Mouse (Mus musculus) frontal cortex, postnatal 36 days (tissue): ENCODE data around the gene Map2k4.

Experiments used
- DNase-seq, 2 experiments: peaks; one replicate each; pipeline ENCODE4 v3.0.0; 2022; ENCODE audit warnings: low spot score in 2 of 2

Map2k4 gene

GRCm38 (mm10) chr11:65773946-65774656, 14.0 kb downstream of the Map2k4 start:
- no peak for DNase-seq

DNA sequence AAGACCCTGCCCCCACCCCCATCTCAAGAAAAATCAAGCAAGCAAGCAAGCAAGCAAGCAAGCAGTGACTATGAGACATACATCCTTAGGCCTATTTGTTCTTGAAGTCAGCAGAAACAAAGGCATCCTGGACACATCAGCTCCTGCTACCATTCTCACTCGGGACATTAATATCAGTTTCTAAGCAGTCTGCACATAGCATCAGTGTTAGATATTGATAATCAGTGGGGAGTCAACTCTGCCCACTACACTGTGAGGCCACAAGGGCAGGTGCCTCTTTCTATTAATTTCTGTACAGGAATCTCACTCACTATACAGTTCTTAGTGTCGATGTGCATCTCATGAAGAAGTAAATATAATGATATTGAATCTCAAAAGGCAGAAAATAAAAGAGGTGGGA, 14.6 kb downstream of the Map2k4 start:
- no peak for DNase-seq

DNA sequence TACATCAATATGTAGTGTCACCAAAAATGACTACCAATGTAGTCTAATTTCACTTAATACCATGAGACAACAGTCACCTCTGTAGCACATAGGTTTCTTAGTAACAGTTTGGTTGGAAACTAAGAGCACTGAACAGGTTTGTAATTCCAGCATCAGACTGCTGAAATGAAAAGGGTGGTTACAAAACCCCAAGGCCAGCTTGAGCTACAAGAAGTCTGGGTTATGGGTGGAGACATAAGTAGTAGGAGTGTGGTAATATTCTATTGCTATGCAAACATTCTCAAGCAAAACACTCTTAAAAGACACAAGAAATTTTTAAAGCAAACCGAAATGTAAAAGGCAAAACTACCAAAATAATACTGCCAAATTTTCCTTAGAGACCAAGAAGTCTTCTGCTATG, 16.6 kb downstream of the Map2k4 start:
- no peak for DNase-seq

DNA sequence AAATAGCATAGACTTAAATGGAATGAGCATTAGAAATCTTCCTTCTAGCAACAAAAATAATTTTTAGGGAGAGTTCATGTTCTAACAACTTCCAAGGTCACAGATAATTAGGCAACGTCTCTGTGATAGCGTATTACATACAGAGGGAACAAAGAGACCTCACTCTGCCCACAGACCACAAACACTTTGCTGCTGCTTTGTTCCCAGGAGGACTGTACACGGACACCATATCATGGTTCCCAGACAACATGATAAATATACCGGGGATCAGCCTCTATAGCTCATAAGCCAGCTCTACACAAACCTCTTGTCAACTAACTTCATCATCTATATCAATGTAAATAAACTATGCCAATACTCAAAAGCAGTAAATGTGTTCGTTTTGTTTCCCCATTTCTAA, 18.1 kb downstream of the Map2k4 start:
- DNase-seq, result no peak

DNA sequence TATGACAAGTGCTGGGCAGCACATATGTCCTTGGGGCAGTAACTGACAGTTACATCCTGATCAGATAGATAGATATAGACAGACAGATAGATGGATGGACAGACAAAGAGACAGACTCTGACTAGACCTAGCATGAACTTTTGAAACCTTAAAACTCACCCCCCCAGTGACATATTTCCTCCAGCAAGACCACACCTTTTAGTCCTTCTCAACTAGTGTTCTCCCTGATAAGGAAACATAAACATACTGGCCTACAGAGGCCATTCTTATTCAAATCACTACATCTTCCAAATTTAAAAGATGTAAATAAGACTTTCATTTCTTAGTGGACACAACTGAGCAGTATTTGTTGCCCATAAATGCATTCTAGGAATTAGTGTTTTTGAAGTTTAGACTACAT, 19.7 kb downstream of the Map2k4 start:
- no peak for DNase-seq

GRCm38 (mm10) chr11:65760912-65761311, 27.2 kb downstream of the Map2k4 start:
- no peak for DNase-seq

- DNase-seq, result no peak
Observed at GRCm38 (mm10) chr11:65759350-65759749, 28.7 kb downstream of the Map2k4 start.

DNA sequence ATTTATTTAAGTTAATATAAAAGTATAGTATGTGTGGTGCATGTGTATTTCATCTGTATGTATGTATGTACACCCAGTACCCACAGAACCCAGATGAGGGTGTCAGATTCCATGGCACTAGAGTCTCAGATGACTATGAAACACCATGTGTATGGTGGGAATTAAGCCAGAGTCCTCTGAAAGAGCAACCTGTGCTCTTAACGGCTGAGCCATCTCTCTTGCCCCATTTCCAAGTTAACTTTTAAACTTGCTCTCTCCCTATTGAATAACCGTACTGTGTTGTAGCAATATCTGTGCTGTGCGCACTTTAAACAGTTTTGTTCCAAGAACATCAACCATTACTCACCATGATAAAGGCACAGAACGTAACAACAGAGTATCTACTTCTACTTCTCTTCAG, 33.9 kb downstream of the Map2k4 start:
- DNase-seq, result no peak

DNA sequence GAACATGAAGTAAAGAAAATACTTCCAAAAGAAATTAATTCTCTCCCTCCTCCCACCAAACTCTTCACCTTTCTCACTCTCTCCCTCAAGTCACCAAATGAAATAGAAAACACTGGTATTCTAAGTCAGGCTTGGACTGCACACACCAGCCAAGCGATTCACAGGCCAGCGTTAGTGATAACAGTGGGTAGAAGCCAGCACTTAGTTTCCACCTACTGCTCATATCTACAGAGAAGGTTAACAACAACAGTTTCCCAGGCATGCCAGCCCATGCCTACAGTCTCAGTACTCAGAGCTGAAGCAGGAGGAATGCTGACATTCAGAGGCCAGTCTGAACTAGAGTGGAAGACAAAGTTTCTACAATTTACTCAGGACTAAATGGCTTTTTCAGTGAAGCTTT, 34.5 kb downstream of the Map2k4 start:
- no peak for DNase-seq

DNA sequence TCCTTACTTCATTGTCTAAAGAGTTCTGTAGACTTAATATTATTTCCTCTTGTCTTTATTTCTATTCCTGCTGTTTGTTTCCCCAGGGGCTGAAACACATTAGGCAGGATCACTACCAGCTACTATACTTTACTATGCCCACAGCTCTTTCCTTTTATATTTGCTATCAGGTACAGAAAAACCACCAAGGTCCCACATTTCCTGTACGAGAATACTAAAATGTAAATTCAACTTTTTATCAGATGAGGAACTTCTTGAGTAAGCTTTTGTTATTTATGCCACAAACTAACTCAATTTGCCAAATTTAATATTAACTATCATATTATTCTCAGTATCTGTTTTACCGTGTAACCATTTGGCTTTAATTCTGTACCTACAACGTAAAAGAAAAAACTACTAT, 37.6 kb downstream of the Map2k4 start:
- DNase-seq, result no peak

- DNase-seq, result no peak
Observed at GRCm38 (mm10) chr11:65747433-65747832, 40.7 kb downstream of the Map2k4 start.

- peak; percentile 35 to 83 for DNase-seq
Observed at GRCm38 (mm10) chr11:65745707-65746333, 42.3 kb downstream of the Map2k4 start.

- no peak for DNase-seq
Observed at GRCm38 (mm10) chr11:65743866-65744265, 44.2 kb downstream of the Map2k4 start.

DNA sequence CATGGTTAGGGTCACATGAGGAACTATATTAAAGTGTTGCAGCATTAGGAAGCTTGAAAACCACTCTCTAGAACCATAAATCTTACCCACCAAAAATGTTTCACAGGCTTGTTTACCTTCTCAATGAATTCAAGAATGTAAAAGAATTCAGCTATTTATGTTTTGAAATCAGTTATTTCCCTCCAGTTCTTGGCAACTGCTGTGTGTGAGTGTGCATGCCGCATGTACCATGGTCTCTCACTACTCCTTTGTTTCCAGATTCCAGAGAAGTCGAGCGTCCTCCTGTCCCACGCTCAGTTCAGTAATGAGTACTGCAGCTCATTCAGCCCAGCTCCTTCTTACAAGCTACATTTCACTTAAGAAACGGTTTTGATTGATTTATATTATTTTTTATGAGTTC, 47.3 kb downstream of the Map2k4 start:
- DNase-seq, result no peak

DNA sequence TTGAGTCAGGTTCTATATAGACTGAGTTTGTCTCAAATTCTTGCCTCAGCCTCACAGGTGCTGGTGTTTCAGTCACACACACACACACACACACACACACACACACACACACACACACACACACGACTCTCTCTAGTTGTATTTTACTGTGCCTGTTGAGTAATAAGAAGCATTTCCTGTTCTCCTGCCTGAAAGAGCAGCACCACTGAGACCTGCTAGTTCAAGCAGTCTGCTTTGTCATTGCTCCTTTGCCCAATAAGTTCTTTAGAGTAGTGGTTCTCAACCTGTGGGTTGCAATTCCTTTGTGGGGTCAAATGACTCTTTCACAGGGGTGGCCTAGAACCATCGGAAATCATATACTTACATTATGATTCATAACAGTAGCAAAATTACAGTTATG, 47.7 kb downstream of the Map2k4 start:
- no peak for DNase-seq

DNA sequence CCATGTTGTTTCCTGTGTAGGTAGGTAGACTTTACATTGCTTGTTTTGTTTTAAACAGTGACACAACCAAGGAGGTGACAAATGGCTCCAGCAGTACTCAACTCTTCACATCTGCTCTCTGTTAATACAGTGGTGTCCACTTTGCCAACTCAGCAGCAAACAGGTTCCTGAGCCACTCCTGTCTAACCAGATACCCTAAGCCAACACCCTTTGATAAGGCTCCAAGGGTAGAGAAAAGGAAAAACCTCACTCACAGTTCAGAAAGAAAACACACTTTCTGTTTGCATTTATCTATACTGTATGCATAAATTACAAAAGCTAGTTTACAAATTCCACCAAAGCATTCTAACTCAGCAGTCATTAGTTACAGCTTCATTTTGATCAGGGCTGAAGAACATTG, 48.2 kb downstream of the Map2k4 start:
- no peak for DNase-seq

GRCm38 (mm10) chr11:65734656-65735055, 53.4 kb downstream of the Map2k4 start:
- no peak for DNase-seq

DNA sequence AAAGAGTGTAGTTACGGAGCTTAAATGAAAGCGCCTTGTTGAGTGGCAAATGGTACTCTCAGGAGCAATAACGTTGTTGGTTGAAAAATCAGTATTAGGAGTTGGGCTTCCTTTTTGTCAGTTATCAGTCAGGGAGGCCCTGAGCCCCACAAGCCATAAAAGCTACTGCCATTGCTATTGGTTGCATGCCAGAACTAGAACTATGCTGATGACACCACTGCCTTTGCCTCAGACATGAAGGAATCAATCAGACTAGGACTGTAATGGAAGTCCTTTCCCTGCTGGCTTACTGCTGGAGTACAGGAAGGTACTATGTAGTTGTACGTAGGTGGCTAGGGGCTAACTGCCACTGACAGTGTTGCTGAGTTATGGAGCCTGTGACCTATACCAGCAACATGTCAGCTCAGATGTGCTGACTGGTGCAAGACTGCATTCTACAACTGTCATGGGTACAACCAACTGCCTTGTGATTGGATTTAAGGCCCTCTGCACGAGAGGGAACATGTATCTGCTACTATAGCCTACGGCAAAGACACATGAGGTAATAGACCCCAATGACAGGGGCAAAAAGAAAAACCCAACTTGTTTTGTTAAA, 58.4 kb downstream of the Map2k4 start:
- no peak for DNase-seq

- DNase-seq, result no peak
Observed at GRCm38 (mm10) chr11:65728906-65729305, 59.2 kb downstream of the Map2k4 start.

DNA sequence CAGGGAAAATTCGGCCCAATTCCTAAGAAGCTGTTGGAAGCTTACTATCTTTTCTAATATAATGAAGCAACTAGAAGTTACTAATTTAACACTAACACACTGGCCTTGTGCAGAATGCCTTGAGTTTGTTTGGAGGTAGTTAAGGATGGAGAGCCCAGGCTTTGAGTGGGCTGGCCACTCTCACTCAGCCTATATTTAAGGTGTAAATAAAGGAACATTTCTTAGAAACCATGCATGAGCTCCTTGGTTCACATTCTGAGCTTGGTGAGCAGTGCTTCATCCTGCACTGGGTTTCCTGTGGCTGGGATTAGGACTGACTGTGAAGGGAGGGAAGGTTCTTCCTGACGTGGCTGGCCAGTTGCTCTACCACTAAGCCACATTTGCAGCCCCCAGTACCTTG, 64.4 kb downstream of the Map2k4 start:
- DNase-seq, result no peak

DNA sequence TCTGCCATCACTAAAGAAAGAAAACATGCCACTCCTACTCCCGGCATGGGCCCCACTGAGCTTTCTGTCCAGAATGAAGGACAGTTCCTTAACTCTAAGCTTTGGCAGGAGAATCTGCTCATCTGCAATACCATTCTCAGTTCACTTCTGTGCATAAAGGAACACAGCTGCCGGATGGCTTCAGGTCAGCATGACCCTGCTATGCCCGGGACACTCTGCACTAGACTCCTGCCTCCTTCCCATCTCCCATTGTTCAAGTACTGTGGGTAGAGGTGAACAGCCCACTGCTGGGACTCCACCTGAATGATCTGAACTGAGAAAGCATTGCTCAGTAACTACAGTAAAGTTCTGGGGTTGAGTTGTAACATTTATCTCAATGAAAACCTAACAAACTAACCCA, 66.5 kb downstream of the Map2k4 start:
- no peak for DNase-seq

DNA sequence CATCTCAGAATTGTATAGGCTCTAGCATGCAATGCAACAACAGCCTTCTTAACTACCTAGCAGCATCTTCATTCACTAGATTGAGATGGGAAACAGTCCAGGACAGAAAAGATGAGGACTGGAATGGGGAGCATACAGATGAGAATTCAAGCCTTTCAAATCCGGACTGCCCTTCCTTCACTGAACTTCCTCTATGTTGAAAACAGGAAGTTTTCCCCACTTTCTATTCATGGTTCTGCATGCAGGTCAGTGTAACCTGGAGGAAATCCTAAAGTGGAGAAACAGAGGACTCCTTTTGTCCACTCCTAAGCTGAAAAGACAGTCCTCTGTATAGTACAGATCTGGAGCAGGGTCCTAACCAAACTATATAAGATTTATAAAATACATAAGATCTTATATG, 68.1 kb downstream of the Map2k4 start:
- DNase-seq, result no peak

DNA sequence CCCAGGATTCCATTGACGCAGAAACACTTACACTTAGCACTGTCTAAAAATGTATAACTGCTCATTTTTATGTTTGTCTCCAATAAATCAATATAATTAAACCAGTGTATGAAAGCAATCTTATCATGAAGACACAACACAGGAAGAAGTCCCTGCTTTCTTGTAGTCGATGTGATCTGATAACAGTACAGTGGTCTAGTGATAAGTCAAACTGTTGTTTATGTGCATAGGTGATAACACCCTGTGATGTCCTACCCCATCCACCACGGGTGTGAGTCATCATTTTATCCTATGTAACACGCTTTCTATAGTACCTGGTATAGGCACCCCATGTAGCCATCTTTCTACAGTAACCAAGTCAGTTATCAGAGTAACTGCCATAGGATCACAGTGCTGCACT, 74.3 kb downstream of the Map2k4 start:
- no peak for DNase-seq
